Mouse (Mus musculus) heart, adult 8-10 months (tissue): ENCODE results near the gene Klhl40. TPM values are rescaled to one million over a fixed set of nuclear protein-coding genes. Genes with fewer than 3 reads are reported as not detected.
A peak's percentile ranks its signal among the peaks of the same experiment; 100 is the strongest.

ENCODE experiments used
- DNase-seq: peaks from one replicate; pipeline ENCODE4 v3.0.0; 2022; ENCODE audit warnings: low spot score
- total RNA-seq, 4 experiments: library from RNA; stranded (reverse); gene quantifications; 2 replicates each; pipeline ENCODE4 v1.2.4; 2022

The Klhl40 gene
- total RNA-seq, 4 experiments from 2014 or later = 17.9 to 23.6 (median 20.0) TPM

GRCm38 (mm10) chr9:121778066-121778624, 738 bp downstream of the Klhl40 start:
- DNase-seq = no peak

GRCm38 (mm10) chr9:121784801-121785200, 7.4 kb downstream of the Klhl40 start:
- DNase-seq = no peak

- DNase-seq = no peak
Measured at GRCm38 (mm10) chr9:121785261-121785660, 7.9 kb downstream of the Klhl40 start.

- DNase-seq = no peak
Measured at GRCm38 (mm10) chr9:121786359-121786758, 9.0 kb downstream of the Klhl40 start.

- DNase-seq = peak; percentile 62
Measured at GRCm38 (mm10) chr9:121791206-121791605, 13.8 kb downstream of the Klhl40 start.

GRCm38 (mm10) chr9:121791757-121792521, 14.5 kb downstream of the Klhl40 start, which contains the start of gene Hhatl:
Gene Hhatl (minus strand): TSS chr9:121792507.
- DNase-seq = peak; percentile 29

- DNase-seq = peak; percentile 55
Measured at GRCm38 (mm10) chr9:121794972-121795539, 17.6 kb downstream of the Klhl40 start.

- no peak for DNase-seq
Measured at GRCm38 (mm10) chr9:121797722-121798121, 20.3 kb downstream of the Klhl40 start.

GRCm38 (mm10) chr9:121798887-121799520, 21.6 kb downstream of the Klhl40 start:
- DNase-seq = no peak

- no peak for DNase-seq
Measured at GRCm38 (mm10) chr9:121802747-121803146, 25.3 kb downstream of the Klhl40 start.

GRCm38 (mm10) chr9:121807546-121807945, 30.1 kb downstream of the Klhl40 start:
- DNase-seq = no peak

- no peak for DNase-seq
Measured at GRCm38 (mm10) chr9:121807947-121808346, 30.5 kb downstream of the Klhl40 start.

GRCm38 (mm10) chr9:121808511-121808910, 31.1 kb downstream of the Klhl40 start:
- no peak for DNase-seq

- DNase-seq = no peak
Measured at GRCm38 (mm10) chr9:121810081-121810821, 32.8 kb downstream of the Klhl40 start.

GRCm38 (mm10) chr9:121815183-121815582, 37.8 kb downstream of the Klhl40 start:
- DNase-seq = no peak

- no peak for DNase-seq
Measured at GRCm38 (mm10) chr9:121819073-121819770, 41.8 kb downstream of the Klhl40 start.

GRCm38 (mm10) chr9:121819771-121820471, 42.5 kb downstream of the Klhl40 start:
- no peak for DNase-seq

- DNase-seq = no peak
Measured at GRCm38 (mm10) chr9:121820765-121821164, 43.4 kb downstream of the Klhl40 start.

GRCm38 (mm10) chr9:121822585-121822991, 45.2 kb downstream of the Klhl40 start:
- no peak for DNase-seq

- peak; percentile 51 for DNase-seq
Measured at GRCm38 (mm10) chr9:121823051-121823450, 45.6 kb downstream of the Klhl40 start.
